Mouse (Mus musculus) embryonic facial prominence, embryonic 10.5 days (tissue): ENCODE data around the gene Tmod1. TPM values are rescaled to one million over a fixed set of nuclear protein-coding genes. Genes with fewer than 3 reads are reported as not detected.

Source experiments
- DNase-seq: peaks from one replicate; pipeline ENCODE4 v3.0.0-alpha.2; 2017; ENCODE audit warnings: low spot score
- H3K27ac ChIP-seq: fragments of 300-500 bp; sonication (generic); replicated peaks from 2 replicates; pipeline ENCODE4 v1.5.1; 2016; ENCODE audit warnings: mild to moderate bottlenecking
- H3K27me3 ChIP-seq: fragments of 300-500 bp; sonication (generic); replicated peaks from 2 replicates; pipeline ENCODE4 v1.6.1; 2016; ENCODE audit warnings: low read depth, mild to moderate bottlenecking; ENCODE audit not compliant: poor library complexity, severe bottlenecking
- H3K36me3 ChIP-seq: fragments of 300-500 bp; sonication (generic); replicated peaks from 2 replicates; pipeline ENCODE4 v1.6.1; 2016; ENCODE audit warnings: mild to moderate bottlenecking, moderate library complexity
- H3K4me1 ChIP-seq: fragments of 300-500 bp; sonication (generic); 2 replicates; pipeline ENCODE4 v1.6.1; 2016
- H3K4me3 ChIP-seq: fragments of 300-500 bp; sonication (generic); 2 replicates; pipeline ENCODE4 v1.5.1; 2016; ENCODE audit warnings: mild to moderate bottlenecking, moderate library complexity
- H3K9me3 ChIP-seq: fragments of 300-500 bp; sonication (generic); 2 replicates; pipeline ENCODE4 v1.6.1; 2016; ENCODE audit warnings: mild to moderate bottlenecking
- WGBS: fragments of 180-500 bp; shearing (Covaris S2); methylation state at CpG from one replicate; pipeline ENCODE4 v1.1.7; 2016; 5-methylcytosine and 5-hydroxymethylcytosine counted together
- polyA plus RNA-seq: library from polyadenylated mRNA; unstranded; fragments of >200 nt; fragmentation: Nextera tagmentation; extraction: Ambion mirVana; gene quantifications from 2 replicates; pipeline ENCODE4 v1.2.1, GENCODE M21; 2016

Tmod1 gene
- polyA plus RNA-seq, 1 experiment from 2014 or later, result 2.8 TPM

GRCm38 (mm10) chr4:46033197-46033596, 5.5 kb upstream of the Tmod1 start:
- H3K4me3 ChIP-seq, result no peak overlapping the region
- no peak overlapping the region for H3K27ac ChIP-seq
- no peaks in the 10 kb centered on the region for H3K9me3 ChIP-seq
- peaks cover 23% of the 10 kb centered on the region for H3K27me3 ChIP-seq
- DNase-seq, result no peak
- no peaks in the 10 kb centered on the region for H3K4me1 ChIP-seq
- WGBS, result 84% methylated on average over 2 of the region's 2 CpGs
- no peaks in the 10 kb centered on the region for H3K36me3 ChIP-seq

GRCm38 (mm10) chr4:46038591-46038891, 194 bp upstream of the Tmod1 start:
- Histone ChIP-seq H3K4me1 (peaks cover 36% of the 10 kb centered on the region), H3K27ac (no peak overlapping the region), H3K36me3 (no peaks in the 10 kb centered on the region), H3K27me3 (peaks cover 76% of the 10 kb centered on the region), H3K9me3 (no peaks in the 10 kb centered on the region), H3K4me3 (peak overlapping the region; percentile 73)
- no peak for DNase-seq
- 13% methylated on average over 12 of the region's 12 CpGs for WGBS

- no peak for DNase-seq
- peaks cover 36% of the 10 kb centered on the region for H3K4me1 ChIP-seq
- H3K27ac ChIP-seq, result peak overlapping the region; percentile 54
- H3K9me3 ChIP-seq, result no peaks in the 10 kb centered on the region
- peak overlapping the region; percentile 73 for H3K4me3 ChIP-seq
- no peaks in the 10 kb centered on the region for H3K36me3 ChIP-seq
- WGBS, result 12% methylated on average over 6 of the region's 6 CpGs
- peaks cover 76% of the 10 kb centered on the region for H3K27me3 ChIP-seq
These were observed 1.2 kb downstream of the Tmod1 start for GRCm38 (mm10) chr4:46039899-46040298.

- no peak overlapping the region; the same call in 1 of the 2 replicates for H3K4me3 ChIP-seq
- no peak overlapping the region for H3K27ac ChIP-seq
- peak; percentile 41 for DNase-seq
- H3K27me3 ChIP-seq, result peaks cover 73% of the 10 kb centered on the region
- H3K9me3 ChIP-seq, result no peaks in the 10 kb centered on the region
- H3K4me1 ChIP-seq, result peaks cover 36% of the 10 kb centered on the region
- WGBS, result 22% methylated on average over 9 of the region's 9 CpGs
- no peaks in the 10 kb centered on the region for H3K36me3 ChIP-seq
These were observed 2.0 kb downstream of the Tmod1 start for GRCm38 (mm10) chr4:46040594-46041192.

GRCm38 (mm10) chr4:46041761-46042504, 3.2 kb downstream of the Tmod1 start:
- Histone ChIP-seq H3K27me3 (peaks cover 65% of the 10 kb centered on the region), H3K27ac (peak overlapping the region; percentile 44; the same call in 1 of the 2 replicates), H3K4me3 (peak overlapping the region; percentile 26; the same call in 1 of the 2 replicates), H3K9me3 (no peaks in the 10 kb centered on the region), H3K36me3 (no peaks in the 10 kb centered on the region), H3K4me1 (peaks cover 36% of the 10 kb centered on the region)
- WGBS, result 25% methylated on average over 7 of the region's 7 CpGs
- DNase-seq, result no peak

GRCm38 (mm10) chr4:46042505-46042850, 3.7 kb downstream of the Tmod1 start:
- no peak overlapping the region for H3K4me3 ChIP-seq
- peaks cover 60% of the 10 kb centered on the region for H3K27me3 ChIP-seq
- no peaks in the 10 kb centered on the region for H3K36me3 ChIP-seq

GRCm38 (mm10) chr4:46043361-46043760, 4.6 kb downstream of the Tmod1 start:
- 84% methylated on average over 8 of the region's 8 CpGs for WGBS
- Histone ChIP-seq H3K27me3 (peaks cover 51% of the 10 kb centered on the region), H3K4me1 (peaks cover 36% of the 10 kb centered on the region), H3K4me3 (no peak overlapping the region), H3K36me3 (no peaks in the 10 kb centered on the region), H3K27ac (no peak overlapping the region), H3K9me3 (no peaks in the 10 kb centered on the region)
- no peak for DNase-seq

More at GRCm38 (mm10) chr4:46042505-46042850, 3.7 kb downstream of the Tmod1 start:
- Histone ChIP-seq H3K9me3 (no peaks in the 10 kb centered on the region), H3K4me1 (peaks cover 36% of the 10 kb centered on the region), H3K27ac (0 out of 2 replicates have a peak overlapping the region, but pooled peaks have one; percentile 44)
- WGBS, result 44% methylated on average over 5 of the region's 5 CpGs
- no peak for DNase-seq

DNA sequence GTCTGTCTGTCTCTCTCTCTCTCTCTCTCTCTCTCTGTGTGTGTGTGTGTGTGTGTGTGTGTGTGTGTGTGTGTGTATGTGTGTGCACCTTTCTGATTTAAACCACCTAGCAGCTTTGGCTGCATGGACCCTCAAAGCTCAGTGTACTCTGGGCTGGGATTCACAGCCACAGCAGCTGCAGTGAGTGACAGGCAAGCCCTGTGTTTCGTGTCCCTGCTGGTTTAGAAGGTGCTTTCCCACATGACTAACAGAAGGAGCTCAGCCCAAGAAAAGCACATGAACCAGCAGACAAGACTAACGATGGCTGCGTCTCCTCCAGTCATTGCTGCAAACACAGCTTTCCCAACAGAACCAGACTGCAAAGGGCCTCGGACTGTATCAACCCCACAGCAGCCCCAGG, 9.2 kb downstream of the Tmod1 start:
- H3K4me1 ChIP-seq, result peaks cover 2% of the 10 kb centered on the region
- WGBS, result 76% methylated on average over 4 of the region's 4 CpGs
- no peak for DNase-seq
- no peak overlapping the region for H3K27ac ChIP-seq
- H3K27me3 ChIP-seq, result peaks cover 6% of the 10 kb centered on the region; the same call in 1 of the 2 replicates
- H3K4me3 ChIP-seq, result no peak overlapping the region
- H3K9me3 ChIP-seq, result peaks cover 7% of the 10 kb centered on the region; the same call in 1 of the 2 replicates
- no peaks in the 10 kb centered on the region for H3K36me3 ChIP-seq

DNA sequence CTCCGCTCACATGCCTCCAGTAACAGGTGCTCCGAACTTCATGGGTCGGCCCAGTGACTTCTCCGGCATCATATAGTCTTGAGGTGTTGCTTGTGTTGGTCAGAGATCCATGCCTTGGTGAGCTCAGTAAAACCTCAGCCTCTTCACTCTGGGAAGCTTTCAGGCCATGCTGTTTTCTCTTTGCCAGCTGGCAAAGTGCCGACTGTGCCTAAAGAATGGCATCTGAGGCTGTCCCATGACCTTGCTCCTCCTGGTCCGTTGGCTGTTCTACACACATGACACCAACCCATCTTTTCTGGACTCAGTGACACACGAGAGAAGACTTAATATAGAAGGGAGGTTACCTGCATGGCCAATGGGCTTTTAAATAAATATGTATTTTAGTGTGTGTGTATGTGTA, 9.7 kb downstream of the Tmod1 start:
- peaks cover 7% of the 10 kb centered on the region; the same call in 1 of the 2 replicates for H3K9me3 ChIP-seq
- H3K27me3 ChIP-seq, result peaks cover 1% of the 10 kb centered on the region; the same call in 1 of the 2 replicates
- H3K4me1 ChIP-seq, result no peaks in the 10 kb centered on the region; the same call in 1 of the 2 replicates
- H3K27ac ChIP-seq, result no peak overlapping the region
- no peak for DNase-seq
- no peak overlapping the region for H3K4me3 ChIP-seq
- WGBS, result 91% methylated on average over 7 of the region's 7 CpGs
- no peaks in the 10 kb centered on the region for H3K36me3 ChIP-seq

DNA sequence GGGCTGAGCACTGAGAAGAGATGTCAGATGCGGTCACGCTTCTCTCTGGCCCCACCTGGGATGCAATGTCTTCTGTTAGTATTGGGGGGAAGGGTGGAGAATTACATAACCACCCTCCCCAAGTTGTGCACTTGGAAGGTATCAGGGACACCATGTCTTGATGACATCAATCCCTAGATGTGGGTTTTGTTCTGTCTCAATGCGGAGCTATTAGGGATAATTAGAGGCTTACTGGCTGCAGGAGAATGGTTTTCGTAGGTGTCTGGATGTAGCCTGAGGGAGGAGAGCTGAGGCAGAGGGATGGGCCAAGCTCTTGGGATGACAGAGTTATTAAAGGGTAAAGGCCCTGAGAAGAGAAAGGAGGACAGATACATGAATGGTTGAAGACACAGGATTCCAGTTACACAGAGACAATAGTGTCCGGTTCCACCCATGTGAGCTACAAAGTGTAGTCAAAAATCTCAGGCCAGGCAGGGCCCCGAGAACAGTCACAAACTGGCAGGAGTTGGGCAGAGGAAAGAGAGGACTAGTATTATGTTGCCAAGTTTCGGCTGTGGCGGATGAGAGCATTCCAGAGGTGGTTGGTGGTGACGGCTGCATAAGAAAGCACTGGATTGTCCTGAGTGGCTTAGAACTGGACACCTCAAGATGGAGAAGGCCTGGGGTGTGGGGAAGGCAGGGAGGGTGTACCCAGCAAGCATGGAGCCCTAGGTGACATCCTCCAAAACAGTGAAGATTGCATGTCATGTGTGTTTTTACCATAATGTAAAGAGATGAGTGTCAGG, 14.8 kb downstream of the Tmod1 start:
- WGBS, result 81% methylated on average over 9 of the region's 9 CpGs
- H3K4me1 ChIP-seq, result no peaks in the 10 kb centered on the region; the same call in 1 of the 2 replicates

GRCm38 (mm10) chr4:46056163-46056562, 17.4 kb downstream of the Tmod1 start:
- H3K36me3 ChIP-seq, result no peaks in the 10 kb centered on the region
- DNase-seq, result no peak
- no peaks in the 10 kb centered on the region for H3K27me3 ChIP-seq
- H3K4me1 ChIP-seq, result no peaks in the 10 kb centered on the region; the same call in 1 of the 2 replicates
- peaks cover 12% of the 10 kb centered on the region; the same call in 1 of the 2 replicates for H3K9me3 ChIP-seq
- H3K27ac ChIP-seq, result no peak overlapping the region
- no peak overlapping the region for H3K4me3 ChIP-seq
- WGBS, result 87% methylated on average over 5 of the region's 5 CpGs

More for the DNA sequence above, 14.8 kb downstream of the Tmod1 start:
- Histone ChIP-seq H3K27ac (no peak overlapping the region), H3K9me3 (peaks cover 12% of the 10 kb centered on the region; the same call in 1 of the 2 replicates), H3K36me3 (no peaks in the 10 kb centered on the region), H3K4me3 (no peak overlapping the region), H3K27me3 (no peaks in the 10 kb centered on the region)
- DNase-seq, result no peak

DNA sequence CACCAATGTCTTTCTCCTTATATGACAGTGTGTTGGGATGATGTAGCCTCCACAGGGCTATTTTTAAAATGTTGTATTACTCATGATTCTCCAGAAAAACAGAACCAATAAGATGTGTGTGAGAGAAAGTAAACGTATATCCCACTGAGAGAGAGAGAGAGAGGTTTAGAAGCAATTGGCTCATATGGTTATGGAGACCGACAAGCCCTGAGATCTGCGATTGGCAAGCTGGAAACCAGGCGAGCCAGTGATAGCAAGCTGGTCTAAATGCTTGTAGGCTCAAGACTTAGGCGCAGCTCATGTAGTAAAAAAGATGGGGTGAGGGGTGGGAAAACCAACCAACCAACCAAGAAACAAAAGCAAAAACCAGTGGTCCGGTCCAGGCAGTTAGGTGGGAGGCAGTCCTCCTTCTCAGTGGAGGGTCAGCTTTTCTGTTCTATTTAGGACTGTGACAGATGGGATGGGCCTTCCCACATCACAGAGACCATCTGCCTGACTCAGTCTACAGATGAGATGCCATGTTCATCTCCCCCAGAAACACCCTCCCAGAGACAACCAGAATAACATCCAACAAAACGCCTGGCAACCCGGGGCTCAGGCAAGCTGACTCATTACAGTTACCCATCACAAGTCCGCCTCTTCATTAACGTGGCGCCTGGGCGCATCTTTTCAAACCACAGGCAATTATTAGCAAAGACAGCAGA, 22.7 kb downstream of the Tmod1 start:
- DNase-seq, result no peak
- peaks cover 29% of the 10 kb centered on the region for H3K4me1 ChIP-seq
- no peak overlapping the region for H3K4me3 ChIP-seq
- H3K27me3 ChIP-seq, result 0 out of 2 replicates have a peak, but pooled peaks cover 5% of the 10 kb centered on the region
- peaks cover 5% of the 10 kb centered on the region; the same call in 1 of the 2 replicates for H3K9me3 ChIP-seq
- 92% methylated on average over 12 of the region's 12 CpGs for WGBS
- no peaks in the 10 kb centered on the region for H3K36me3 ChIP-seq
- no peak overlapping the region for H3K27ac ChIP-seq
